Mouse (Mus musculus): ENCODE data around the gene Zkscan3.

DNA sequence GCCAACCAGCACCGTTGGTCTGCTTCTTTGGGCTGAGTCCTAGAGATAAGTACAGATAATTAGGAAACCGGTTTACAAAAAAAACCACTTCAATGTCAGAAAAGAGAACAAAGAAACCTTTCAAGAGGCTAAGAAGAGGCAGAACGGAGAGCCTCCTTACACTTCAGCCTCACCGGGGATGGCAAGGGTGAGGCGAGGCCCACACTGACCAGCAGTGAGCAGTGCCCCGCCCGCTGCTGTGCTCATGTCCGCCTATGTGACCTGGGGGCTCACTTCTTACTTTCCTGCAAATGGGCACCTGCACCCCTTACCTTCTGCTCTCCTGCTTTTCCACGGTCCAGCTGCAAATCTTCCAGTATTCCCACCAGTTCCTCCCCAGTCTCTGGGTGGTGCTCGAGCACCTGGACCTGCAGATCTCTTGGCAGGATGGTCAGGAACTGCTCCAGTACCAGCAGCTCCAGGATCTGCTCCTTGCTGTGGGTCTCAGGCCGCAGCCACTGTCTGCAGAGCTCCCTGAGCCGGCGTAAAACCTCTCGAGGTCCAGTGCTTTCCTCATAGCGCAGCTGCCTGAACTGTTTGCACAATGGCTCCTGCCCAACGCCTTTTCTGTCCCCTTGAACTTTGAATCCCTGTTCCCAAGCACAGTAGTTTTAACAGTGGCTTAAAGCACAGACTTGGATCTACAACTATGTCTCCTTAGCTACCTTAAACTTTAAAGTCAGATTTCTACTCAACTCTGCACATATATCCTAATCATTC, 45.5 kb upstream of the Zkscan3 start:
- no peak for TF ChIP-seq CTCF (IDR thresholded peaks at IDR 0.05; ENCODE audit: insufficient read depth, low read length)
- no peak for TF ChIP-seq POLR2A (IDR thresholded peaks at IDR 0.05; ENCODE audit: borderline replicate concordance, extremely low read depth, low read depth, low read length)
